Mouse (Mus musculus): ENCODE measurements at regions not wholly inside any gene's neighbourhood (a gene's known extent, or its start where the extent isn't known, plus 50 kb on each side); places are given as distances from the start of the nearest gene placed in this dataset.

DNA sequence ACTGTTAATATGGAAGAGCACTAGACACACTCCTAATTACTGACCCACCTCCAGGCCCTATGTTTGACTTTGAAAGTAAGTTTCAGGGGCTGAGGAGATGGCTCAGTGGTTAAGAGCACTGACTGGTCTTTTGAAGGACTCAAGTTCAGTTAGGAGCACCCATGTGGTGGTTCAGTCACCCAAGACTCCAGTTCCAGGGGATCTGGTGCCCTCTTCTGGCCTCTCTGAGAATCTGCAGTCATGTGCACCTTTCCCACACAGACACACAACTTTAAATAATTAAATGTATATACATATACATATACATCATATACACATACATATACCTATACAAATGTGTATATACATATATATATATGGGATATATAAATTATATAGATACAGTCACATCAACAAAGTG, 91.5 kb upstream of the Mvb12b start:
- TF ChIP-seq NELFE (IDR thresholded peaks at IDR 0.05; ENCODE audit: low read depth, low read length) (no peak), CTCF (conservative IDR thresholded peaks at IDR 0.05 in 1 of 2, IDR thresholded peaks at IDR 0.05 in 1 of 2; ENCODE audit: low read depth in 2 of 2, low read length in 2 of 2) (peak in 1 of 2 experiments; percentile 57; a peak in 2 of 4 replicates), EP300 (IDR thresholded peaks at IDR 0.05; ENCODE audit: low read length) (no peak), MAX (IDR thresholded peaks at IDR 0.05; ENCODE audit: low read length) (no peak), GABPA (IDR thresholded peaks at IDR 0.05; ENCODE audit: insufficient replicate concordance, low read depth, low read length) (no peak), POLR2A (IDR thresholded peaks at IDR 0.05; ENCODE audit: low read depth, low read length) (no peak), USF2 (conservative IDR thresholded peaks at IDR 0.05; ENCODE audit: low read depth, low read length) (no peak), POLR2AphosphoS2 (IDR thresholded peaks at IDR 0.05; ENCODE audit: low read depth, low read length) (no peak), RCOR1 (conservative IDR thresholded peaks at IDR 0.05; ENCODE audit: low read depth, low read length) (no peak), ZMIZ1 (IDR thresholded peaks at IDR 0.05; ENCODE audit: low read depth, low read length) (no peak)
